Mouse (Mus musculus): ENCODE data around the gene Rxra.

Rxra gene

DNA sequence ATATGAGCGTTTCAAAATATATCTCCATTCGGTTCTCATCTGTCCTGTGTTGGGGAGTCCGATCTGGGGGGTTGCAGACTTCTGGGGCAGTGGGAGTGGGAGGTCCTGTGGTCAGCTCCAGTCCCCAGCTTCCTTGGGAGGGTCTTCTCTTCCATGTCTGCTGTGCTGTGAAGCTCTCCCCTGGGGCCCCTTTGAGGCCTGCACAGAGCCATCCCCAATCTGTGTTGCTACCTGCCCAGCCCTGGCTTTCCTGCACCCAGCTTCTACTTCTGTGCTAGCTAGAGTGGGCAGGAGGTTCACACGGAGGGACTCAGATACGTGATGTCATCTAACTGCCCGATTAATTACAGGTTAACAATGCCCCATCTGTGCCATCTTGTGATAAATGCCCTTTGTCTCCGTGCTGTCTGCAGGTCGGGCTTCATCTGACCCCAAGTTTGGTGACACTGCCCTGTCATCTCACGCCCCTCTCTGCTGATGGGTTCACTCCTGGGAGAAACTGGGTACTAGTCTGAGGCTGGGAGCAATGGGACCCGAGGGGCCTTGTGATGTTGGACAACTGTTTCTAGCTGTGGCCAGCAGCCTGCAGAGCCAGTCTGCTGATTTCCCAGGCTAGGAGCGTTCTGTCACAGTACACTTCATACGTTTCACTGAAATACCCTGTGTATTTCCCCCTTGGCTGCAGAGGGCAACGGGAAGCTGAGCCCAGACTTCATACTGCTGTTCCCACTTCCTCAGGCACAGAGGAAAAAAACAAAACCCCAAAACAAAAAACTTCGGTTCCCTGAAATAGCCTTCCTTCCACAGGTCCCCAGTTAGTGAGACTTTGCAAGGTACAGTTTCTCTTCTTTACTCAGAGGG is 86.9 kb downstream of the Rxra start:
- no peak for DNase-seq (ENCODE audit: low spot score in 2 of 2)

DNA sequence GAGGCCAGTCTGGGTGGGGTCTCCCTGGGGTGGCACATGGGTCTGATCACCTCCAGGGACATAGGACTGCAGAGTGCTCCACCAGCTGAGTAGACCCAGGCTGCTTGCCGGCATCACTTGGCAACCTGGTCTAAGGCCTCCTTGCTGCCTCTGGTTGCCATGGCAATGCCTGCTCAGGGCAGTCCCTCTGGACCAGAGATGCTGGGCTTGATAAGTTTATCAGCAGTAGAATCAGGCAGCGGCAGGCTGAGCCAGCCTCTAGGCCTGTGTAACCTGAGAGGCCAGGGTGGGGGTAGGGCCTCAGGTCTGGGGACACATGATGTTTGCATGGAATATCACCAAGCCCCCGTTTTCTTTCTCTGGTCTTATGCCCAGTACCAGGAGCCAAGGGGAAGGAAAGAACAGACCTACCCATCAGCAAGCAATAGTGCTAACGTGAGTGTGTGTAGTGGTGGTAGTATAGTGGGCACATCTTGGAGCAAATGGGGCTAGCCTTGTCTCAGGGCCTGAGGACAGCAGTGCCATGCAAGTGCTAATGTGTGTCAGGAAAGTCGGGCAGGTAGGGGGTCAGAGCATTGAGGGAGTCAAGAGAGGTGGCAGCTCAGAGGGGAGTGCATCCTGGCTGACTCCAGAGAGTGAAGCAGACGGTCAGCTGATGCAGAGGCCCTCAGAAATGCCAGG is 88.2 kb downstream of the Rxra start:
- no peak for DNase-seq (ENCODE audit: low spot score in 2 of 2)

DNA sequence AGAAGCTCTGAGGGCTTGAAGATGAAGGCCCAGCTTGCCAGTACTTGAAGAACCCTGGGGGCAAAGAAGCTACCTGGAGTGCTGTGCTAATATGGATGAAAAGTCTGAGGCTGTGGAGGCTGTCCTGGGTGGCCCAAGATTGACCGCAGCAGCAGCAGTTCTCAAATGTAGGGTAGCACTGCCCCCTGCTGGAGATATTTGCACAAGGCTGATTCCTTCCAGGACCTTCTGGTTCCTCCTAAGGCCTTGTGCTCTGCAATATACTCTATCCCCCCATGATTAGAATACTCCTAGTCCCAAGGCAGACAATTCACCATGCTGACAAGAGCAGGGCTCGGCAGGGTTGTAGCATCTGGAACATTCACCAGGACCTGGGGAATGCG is 88.7 kb downstream of the Rxra start:
- peak; percentile 73 to 78 for DNase-seq (ENCODE audit: low spot score in 2 of 2)

DNA sequence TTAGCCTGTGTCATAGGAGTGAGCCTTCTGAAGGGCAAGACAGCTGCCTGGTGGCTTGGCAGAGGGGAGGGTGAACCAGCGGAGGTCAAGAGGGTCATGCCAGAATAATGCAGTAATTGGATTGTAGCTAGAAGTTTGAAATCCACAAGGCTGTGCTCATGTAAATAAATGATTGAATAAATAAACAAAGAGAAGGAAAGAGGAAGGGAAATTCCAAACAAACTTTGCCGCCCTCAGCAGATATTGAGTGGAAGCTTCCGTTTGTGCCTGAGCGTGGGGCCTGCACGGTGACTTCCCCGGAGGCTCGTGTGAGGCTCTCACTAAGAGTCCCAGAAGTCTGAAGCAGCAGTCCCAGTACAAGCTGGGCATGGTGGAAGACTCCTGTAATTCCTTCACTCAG is 91.5 kb downstream of the Rxra start:
- no peak for DNase-seq (ENCODE audit: low spot score in 2 of 2)

DNA sequence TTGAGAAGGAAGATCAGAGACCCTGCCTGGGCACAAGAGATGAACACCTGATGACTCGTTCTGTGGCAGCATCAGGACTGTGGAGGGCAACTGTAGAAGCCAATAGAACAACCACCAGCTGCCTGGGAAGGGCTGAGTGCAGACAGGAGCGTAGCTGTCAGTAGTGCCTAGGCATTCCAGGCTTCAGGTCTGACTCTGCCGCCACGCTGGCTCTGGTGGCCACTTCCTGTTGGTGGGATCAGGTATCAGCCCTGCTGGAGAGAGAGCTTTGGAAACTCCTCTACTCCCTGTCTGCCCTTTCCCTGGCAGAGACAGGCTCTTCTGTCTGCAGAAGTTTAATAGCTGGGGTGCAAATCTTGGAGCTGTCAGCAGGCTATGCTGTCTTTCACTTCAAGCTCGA is 93.5 kb downstream of the Rxra start:
- DNase-seq (ENCODE audit: low spot score in 2 of 2), result no peak

DNA sequence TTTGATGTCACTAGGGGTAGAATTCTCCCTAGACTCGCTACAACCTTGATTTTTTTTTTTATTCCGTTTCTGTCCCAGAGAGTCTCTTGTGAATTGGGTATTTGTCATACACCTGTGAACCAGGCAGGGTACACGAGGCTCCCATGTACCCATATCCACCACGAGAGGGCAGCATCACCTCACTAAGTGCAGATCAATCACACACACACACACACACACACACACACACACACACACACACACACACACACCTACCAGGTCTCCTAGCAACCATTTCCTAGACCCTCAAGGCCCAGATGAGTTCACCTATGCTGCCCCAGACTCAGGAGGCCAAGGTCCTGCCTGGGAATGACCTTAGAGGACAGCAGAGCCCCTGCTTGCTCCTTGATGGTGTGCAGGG is 94.0 kb downstream of the Rxra start:
- DNase-seq (ENCODE audit: low spot score in 2 of 2), result peak; percentile 23 to 34

DNA sequence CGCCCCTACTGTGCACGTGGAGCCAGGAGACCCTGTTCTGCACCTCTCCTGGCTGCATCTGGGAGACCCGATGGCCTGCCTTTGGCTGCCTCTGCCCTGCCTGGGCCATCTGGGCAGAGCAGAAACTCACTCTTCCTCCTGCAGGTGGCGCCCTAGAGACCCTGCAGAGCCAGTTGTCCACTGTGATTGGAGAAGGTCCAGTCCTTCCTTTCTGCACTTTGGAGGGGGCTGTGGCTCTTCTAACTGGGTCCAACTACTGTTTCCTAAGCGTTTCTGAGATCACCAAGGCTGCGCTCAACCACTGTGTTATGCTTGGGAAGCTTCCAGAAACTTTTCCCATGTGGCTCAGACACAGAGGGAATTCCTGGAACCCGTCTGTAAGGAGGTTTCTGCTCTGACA is 95.7 kb downstream of the Rxra start:
- DNase-seq (ENCODE audit: low spot score in 2 of 2), result peak; percentile 34 to 37

DNA sequence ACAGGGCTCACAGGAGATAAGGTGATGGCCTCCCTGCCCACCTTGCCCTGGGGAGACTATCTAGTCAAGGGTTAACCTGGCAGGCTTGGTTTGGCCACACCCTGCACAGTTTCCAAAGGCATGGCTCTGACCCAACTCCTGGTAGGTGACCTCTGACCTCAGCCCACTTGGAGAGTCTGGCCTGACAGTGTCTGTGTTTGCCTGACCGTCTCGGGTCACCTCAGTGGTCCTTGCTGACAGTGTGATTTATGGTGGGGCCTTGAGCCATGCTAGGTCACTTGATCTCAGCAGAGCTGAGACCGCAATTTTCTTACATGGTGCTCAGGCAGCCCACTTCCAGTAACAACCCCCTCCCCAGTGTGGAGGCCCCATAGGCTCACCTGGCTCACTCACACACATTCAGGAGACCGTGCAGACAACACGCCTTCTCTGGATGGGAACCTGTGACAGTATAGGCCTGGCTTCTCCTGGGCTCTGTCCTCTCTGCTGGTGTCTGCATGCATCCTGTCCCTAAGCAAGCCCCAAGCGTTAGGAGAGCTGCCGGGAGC is 96.7 kb downstream of the Rxra start:
- DNase-seq (ENCODE audit: low spot score in 2 of 2), result no peak

DNA sequence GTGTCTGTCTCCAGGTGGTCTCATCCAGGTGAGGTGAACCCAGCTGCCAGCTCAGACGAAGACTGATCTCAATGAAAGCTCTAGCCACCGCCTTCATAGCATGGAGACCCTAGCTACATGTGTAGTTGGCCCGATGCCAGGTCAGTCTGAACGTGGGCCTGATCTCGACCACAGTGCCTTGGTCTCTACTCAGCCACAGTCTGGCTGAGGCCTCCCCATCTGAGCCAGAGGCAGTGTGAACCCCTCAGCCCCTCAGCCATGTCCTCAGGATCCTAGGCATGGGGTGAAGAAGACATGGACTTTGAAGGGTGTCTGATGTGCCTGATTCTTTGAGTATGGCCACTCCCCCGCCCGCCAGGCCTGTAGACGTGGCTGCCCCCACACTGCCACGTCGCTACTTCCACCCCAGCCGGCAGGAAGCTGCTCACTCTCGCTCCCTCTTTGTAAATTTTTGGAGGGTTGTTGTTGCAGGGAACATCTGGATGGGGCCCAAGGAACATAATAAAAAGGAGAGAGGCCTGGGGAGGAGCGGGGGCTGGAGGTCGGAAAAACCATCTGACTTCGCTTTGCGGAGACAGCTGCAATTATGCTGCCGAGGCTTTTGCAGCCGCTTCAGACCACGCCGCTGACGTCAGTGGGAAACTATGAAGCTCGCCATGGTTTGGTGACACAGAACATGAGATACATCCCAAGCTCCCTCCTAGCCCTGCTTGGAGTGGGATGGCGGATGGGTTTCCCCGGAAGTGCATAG is 97.9 kb downstream of the Rxra start:
- no peak for DNase-seq (ENCODE audit: low spot score in 2 of 2)

DNA sequence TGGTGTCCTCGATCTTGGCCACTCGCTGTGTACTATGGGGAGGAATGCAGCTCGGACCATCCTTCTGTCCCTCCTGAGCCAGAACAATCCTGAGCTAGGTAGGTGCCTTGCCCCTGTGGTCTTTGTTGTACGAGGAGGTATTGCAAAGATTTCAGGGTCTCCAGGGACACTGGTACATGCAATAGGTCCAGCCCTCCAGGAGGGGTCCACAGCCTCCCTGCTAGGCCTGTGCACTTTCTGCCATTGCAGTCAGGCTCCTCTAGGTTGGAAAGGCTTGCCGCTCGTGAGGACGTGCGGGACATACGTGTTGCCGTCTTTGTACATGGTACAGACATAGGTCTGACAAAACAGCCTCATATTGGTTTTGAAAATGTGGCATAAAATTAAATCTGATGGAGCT is 98.8 kb downstream of the Rxra start:
- DNase-seq (ENCODE audit: low spot score in 2 of 2), result no peak

DNA sequence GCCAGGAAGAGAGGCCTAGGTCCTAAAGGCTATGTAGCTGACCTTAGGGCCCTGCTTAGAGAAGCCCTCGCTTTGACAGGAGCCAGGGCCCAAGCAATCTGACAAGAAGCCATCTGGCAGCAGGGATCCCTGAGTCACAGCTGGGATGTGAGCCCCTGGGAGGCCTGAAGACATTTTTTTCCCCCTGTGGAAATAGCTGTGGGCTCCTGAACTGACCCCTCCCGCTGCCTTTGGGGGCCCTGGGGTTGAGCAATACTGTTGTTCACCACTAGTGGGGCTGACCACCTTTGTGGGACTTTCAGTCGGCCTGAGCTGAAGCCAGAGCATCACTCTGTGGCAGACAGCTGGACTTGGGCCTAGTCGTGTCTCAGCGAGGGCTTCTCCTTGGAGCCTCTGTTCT is 99.4 kb downstream of the Rxra start:
- no peak for DNase-seq (ENCODE audit: low spot score in 2 of 2)

DNA sequence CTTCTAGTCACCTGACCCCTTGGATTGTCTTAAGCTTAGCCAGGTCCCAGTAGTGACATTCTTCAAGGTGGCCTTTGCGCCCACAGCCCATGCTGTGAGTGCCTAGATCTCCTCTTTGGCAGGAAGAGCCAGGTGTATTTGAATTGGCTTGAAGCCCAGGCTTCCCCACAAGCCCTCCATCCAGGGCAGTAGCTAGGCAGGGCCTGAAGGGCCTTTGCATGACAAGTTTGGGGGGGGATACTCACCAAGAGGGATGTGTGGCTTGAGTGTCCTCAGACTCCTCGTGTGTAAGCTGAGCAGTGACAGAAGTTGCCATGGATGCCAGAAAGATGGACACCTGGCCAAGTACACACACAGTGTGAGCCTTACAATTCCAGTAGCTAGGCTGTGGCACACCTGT is 101.5 kb downstream of the Rxra start:
- DNase-seq (ENCODE audit: low spot score in 2 of 2), result no peak

DNA sequence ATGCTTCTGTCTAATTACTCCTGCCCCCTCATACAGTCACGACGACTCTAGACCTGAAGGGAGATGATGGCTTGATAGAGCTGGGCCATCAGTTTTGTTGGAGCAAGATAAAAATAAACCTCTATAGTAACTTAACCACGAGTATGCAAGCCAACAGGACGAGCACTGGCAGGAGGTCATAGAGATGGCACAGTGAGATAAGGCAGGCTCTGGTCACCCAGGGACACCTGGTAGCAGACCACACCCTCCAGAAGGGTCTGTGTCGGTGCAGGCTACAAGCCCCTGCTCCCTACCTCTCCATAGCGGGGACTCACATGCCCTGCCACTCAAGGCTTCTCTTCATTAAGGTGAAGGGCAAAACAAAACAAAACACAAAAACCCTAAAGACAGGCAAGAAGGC is 102.0 kb downstream of the Rxra start:
- no peak for DNase-seq (ENCODE audit: low spot score in 2 of 2)

DNA sequence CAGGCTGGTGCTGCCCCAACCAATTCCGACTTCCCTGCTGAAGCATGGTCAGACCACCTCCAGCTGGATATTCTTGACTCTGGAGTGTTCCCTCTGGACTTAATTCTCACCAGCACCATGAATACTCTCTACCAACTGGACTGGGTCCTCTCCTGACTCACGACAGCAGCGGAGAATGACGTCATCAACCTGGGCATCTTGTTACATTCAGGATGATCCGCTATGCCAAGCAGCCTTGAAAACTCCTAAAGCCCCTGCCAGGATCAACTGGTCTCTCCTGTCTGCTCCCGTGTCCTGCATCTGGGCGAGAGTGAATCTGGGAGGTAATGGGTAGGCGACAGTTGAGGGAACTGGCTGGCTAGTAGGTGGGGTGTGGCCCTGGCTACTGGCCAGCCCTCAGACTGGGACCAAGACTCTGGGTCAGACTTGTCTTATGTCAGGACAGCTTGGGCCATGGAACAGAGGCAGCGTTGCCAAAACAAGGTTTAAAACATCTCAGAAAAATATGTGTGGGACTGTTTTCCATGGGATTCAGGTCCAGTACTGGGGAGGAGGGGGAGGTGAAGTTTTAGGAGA is 103.1 kb downstream of the Rxra start:
- no peak for DNase-seq (ENCODE audit: low spot score in 2 of 2)

DNA sequence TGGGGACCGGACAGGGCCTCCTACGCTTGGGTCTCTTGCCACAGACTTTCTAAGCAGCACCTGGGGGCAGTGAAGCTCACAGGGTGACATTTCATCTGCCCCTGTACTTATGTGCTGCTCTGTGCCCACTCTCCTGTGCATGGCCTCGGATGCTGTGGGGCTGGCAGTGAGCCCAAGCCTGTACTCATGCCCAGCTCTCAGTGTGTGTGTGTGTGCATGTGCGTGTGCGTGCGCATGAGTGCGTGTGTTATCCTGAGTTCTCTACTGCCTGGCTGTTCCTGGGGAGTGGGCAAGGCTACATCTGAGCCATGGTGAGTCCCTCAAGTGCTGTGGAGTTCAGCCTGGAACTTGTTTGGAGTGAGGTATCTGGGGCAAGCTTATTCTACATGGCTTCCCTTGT is 103.9 kb downstream of the Rxra start:
- DNase-seq (ENCODE audit: low spot score in 2 of 2), result no peak

DNA sequence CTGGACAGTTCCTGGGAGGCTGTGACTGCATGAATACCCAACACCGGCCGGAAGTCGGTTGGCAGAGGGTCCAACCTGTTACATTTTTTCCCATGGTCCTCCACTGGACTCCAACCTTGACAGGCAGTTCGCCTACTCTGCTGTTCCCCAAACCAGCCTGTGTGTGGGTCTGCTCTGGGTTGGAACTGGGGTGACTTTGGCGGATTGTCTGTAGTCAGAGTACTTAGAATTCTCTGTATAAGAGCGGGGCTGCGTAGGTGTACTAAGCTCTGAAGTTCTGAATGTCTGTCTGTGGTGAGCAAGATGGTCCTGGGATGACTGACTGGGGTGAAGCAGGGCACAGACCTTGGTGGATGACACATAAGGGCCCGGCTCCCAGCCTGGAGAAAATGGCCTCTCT is 109.1 kb downstream of the Rxra start:
- no peak for DNase-seq (ENCODE audit: low spot score in 2 of 2)

DNA sequence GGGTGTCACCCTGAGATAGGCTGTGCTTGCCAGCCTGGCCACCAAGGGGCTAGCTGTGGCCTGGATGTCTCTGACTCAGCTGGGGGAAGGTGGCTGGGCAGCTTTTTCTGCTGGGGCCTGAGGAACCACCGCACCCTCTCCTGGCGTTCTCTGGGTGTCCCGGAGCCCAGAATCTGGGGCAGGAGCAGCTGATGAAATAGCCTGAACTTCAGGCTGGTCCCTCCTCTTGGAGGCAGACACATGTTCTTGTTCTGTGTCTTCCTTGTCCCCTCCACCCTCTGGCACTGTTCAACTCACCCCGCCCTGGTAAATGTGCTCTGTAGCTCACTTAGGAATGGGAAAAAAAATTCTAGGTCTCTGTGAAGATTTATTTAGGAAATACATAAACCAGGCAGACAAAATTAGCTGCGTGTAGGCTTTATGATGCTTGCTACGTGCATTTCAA is 109.8 kb downstream of the Rxra start:
- DNase-seq (ENCODE audit: low spot score in 2 of 2), result no peak

DNA sequence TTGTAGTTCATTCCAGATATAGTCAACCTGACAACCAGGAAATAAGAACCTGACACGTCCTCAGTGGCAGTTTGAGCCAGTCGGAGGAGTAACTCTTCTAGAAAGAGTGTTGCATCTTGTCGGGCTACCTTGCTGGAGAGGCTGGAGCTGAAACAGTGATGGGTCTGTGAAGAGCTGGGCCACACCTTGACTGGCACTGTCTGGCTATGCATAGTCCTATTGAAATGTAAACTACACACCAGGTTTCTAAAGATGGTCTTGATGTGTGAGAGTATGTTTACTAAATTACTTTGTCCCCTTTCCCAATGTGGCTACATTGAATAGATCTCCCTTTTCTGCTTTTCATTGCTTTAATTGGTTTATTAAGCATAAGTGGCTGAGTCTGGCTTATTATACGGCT is 115.3 kb downstream of the Rxra start:
- no peak for DNase-seq (ENCODE audit: low spot score in 2 of 2)

DNA sequence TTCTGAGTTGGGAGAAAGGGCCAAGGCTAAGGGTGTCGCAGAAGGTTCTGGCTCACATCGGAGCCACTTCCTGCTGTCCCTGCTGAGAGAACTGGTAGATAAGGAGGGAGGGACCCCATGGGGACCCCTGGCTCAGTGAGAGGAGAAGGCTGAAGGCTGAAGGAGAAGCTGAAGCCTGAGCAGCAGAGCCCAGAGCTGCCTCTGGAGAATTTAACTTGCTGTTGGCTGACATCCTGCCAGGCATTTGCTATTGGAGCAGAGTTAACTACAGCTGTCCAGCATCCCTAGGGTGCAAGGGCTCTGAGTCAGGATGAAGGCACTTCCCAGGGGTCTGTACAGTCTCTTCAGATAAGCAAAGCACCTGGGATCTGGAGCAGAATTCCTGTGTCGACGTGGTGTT is 122.8 kb downstream of the Rxra start:
- DNase-seq (ENCODE audit: low spot score in 2 of 2), result no peak

DNA sequence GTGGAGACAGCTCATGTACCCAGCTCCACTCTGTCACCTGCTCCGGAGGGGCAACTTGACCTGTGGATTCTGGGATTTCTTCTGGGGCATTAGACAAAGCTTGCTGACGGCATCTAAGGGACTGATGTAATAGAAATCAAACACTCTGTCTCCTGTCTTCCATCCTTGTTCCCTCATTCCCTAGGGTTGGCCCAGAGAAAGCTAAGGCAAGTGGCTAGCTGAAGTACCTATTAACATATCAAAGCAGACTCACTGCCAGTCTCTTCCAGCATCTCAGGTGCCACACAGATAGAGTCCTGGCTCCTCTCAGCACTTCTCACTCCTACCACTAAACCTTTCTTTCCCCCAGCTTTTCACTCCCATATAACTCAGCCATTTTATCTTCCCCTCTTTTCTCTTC is 124.8 kb downstream of the Rxra start:
- no peak for DNase-seq (ENCODE audit: low spot score in 2 of 2)

DNA sequence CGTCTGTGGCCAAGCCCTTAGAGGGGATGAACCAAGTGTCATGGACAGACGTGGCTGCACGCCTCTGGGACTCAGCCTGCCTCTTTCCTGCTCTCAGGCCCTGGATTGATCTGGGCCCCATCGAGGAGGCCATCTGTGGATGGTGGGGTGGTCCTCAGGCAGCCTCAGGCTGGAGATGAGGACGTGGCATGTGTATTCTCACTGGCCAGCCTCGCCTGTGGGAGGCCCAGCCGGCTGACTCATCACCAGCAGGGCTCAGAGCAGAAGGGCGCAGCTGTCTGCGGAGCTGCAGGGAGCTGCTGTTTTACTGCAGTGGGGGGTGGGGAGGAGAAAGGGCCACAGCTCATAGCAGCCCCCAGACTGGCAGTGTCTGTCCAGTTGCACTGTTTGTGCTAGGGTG is 126.3 kb downstream of the Rxra start:
- DNase-seq (ENCODE audit: low spot score in 2 of 2), result no peak

DNA sequence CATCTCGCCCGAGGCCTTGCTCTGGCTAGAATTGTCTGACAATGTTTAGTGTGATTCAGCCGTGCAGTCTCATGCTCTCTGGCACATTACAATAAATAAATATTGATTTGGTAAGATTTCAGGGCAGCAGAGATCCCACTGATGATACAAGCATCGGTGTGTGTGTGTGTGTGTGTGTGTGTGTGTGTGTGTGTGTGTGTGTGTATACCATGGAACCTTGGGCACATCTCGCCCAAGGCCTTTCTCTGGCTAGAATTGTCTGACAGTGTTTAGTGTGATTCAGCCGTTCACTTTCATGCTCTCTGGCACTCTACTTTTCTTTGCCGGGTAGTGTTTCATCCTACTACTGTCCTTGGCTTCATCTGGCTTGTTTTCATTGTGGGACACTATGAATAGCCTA is 130.5 kb downstream of the Rxra start:
- DNase-seq (ENCODE audit: low spot score in 2 of 2), result no peak

Data from natural killer cell, adult 2 months (primary cell).